Mouse (Mus musculus) left cerebral cortex, postnatal 25 days (tissue): Measurements from ENCODE around the gene Pde10a. TPM values are rescaled to one million over a fixed set of nuclear protein-coding genes. Genes with fewer than 3 reads are reported as not detected.

ENCODE experiments used
- DNase-seq, 2 experiments: peaks; one replicate each; pipeline ENCODE4 v3.0.0; 2022; ENCODE audit warnings: low spot score in 2 of 2, mixed read lengths in 1 of 2
- intact Hi-C: fragments of 180-260 bp; cut with DNase I; formaldehyde crosslinking; loops from one replicate; pipeline ENCODE4 v1.15.1; 2025
- total RNA-seq, 2 experiments: library from RNA; stranded (reverse); gene quantifications; 2 replicates each; pipeline ENCODE4 v1.2.3; 2021

Gene Pde10a
- total RNA-seq, 2 experiments from 2014 or later: 64.8 to 174 TPM

GRCm38 (mm10) chr17:8856430-8857371 lies 331.5 kb downstream of the Pde10a start:
- intact Hi-C loops: no loop called here
- no peak for DNase-seq

- intact Hi-C loops: no loop called here
- DNase-seq: peak; percentile 85 to 98
These were observed 333.7 kb downstream of the Pde10a start for GRCm38 (mm10) chr17:8858636-8859421.

- no peak for DNase-seq
- intact Hi-C loops: no loop called here
These were observed 334.3 kb downstream of the Pde10a start for GRCm38 (mm10) chr17:8859489-8859888.

GRCm38 (mm10) chr17:8864638-8865497 lies 339.7 kb downstream of the Pde10a start:
- intact Hi-C loops: no loop called here
- no peak for DNase-seq

- DNase-seq: no peak
These were observed 342.4 kb downstream of the Pde10a start for GRCm38 (mm10) chr17:8867331-8868237.

GRCm38 (mm10) chr17:8869287-8869686 lies 344.1 kb downstream of the Pde10a start:
- no peak for DNase-seq
- intact Hi-C loops: no loop called here

More at GRCm38 (mm10) chr17:8867331-8868237, 342.4 kb downstream of the Pde10a start:
- intact Hi-C loops: no loop called here

GRCm38 (mm10) chr17:8870848-8871247 lies 345.7 kb downstream of the Pde10a start:
- DNase-seq: no peak
- intact Hi-C loops: no loop called here

- intact Hi-C loops: no loop called here
- DNase-seq: no peak
These were observed 346.2 kb downstream of the Pde10a start for GRCm38 (mm10) chr17:8871396-8871795.

- intact Hi-C loops: no loop called here
- DNase-seq: no peak
These were observed 346.9 kb downstream of the Pde10a start for GRCm38 (mm10) chr17:8871997-8872593.

GRCm38 (mm10) chr17:8872611-8873010 lies 347.4 kb downstream of the Pde10a start:
- DNase-seq: no peak
- intact Hi-C loops: no loop called here

- no peak for DNase-seq
- intact Hi-C loops: no loop called here
These were observed 352.9 kb downstream of the Pde10a start for GRCm38 (mm10) chr17:8878056-8878455.

GRCm38 (mm10) chr17:8881711-8882110 lies 356.5 kb downstream of the Pde10a start:
- intact Hi-C loops: no loop called here
- no peak for DNase-seq

- no peak for DNase-seq
- intact Hi-C loops: no loop called here
These were observed 359.5 kb downstream of the Pde10a start for GRCm38 (mm10) chr17:8884691-8885090.

GRCm38 (mm10) chr17:8885830-8886229 lies 360.7 kb downstream of the Pde10a start:
- intact Hi-C loops: no loop called here
- DNase-seq: no peak

- DNase-seq: no peak
- intact Hi-C loops: no loop called here
These were observed 362.9 kb downstream of the Pde10a start for GRCm38 (mm10) chr17:8888105-8888504.

- intact Hi-C loops: no loop called here
- DNase-seq: no peak
These were observed 363.5 kb downstream of the Pde10a start for GRCm38 (mm10) chr17:8888639-8889038.

- intact Hi-C loops: no loop called here
- no peak for DNase-seq
These were observed 367.2 kb downstream of the Pde10a start for GRCm38 (mm10) chr17:8892193-8892985.

GRCm38 (mm10) chr17:8895991-8896390 lies 370.8 kb downstream of the Pde10a start:
- no peak for DNase-seq
- intact Hi-C loops: no loop called here
